Mouse (Mus musculus) midbrain, embryonic 11.5 days (tissue): ENCODE results near the gene Gosr2. TPM values are rescaled to one million over a fixed set of nuclear protein-coding genes. Genes with fewer than 3 reads are reported as not detected.

Experiments used
- ATAC-seq: fragments of 200-750 bp; cut with Nextera tagmentation; 2 replicates; pipeline ENCODE4 v1.8.0; 2017; ENCODE audit warnings: moderate TSS enrichment, moderate library complexity; ENCODE audit not compliant: low FRiP score
- DNase-seq: peaks from one replicate; pipeline ENCODE4 v3.0.0; 2015; ENCODE audit warnings: low spot score; ENCODE audit errors: missing footprints
- H3K27ac ChIP-seq: fragments of 300-500 bp; sonication (generic); 2 replicates; pipeline ENCODE4 v1.5.1; 2014; ENCODE audit warnings: low read depth, low read length
- H3K27me3 ChIP-seq: fragments of 300-500 bp; sonication (generic); 2 replicates; pipeline ENCODE4 v1.6.1; 2014; ENCODE audit warnings: mild to moderate bottlenecking, low read length, moderate library complexity, mixed read lengths; ENCODE audit not compliant: control insufficient read depth, insufficient read depth
- H3K36me3 ChIP-seq: fragments of 300-500 bp; sonication (generic); 2 replicates; pipeline ENCODE4 v1.6.1; 2014; ENCODE audit warnings: mild to moderate bottlenecking, low read length, moderate library complexity, mixed read lengths; ENCODE audit not compliant: control insufficient read depth, insufficient read depth
- H3K4me1 ChIP-seq: fragments of 300-500 bp; sonication (generic); 2 replicates; pipeline ENCODE4 v1.6.1; 2014; ENCODE audit warnings: low read length; ENCODE audit not compliant: control insufficient read depth, insufficient read depth
- H3K4me2 ChIP-seq: fragments of 300-500 bp; sonication (generic); 2 replicates; pipeline ENCODE4 v1.6.1; 2014; ENCODE audit warnings: mild to moderate bottlenecking, moderate library complexity
- H3K4me3 ChIP-seq: fragments of 300-500 bp; sonication (generic); 2 replicates; pipeline ENCODE4 v1.5.1; 2014; ENCODE audit warnings: low read depth, low read length
- H3K9ac ChIP-seq: fragments of 300-500 bp; sonication (generic); 2 replicates; pipeline ENCODE4 v1.6.1; 2014; ENCODE audit warnings: low read length
- H3K9me3 ChIP-seq: fragments of 300-500 bp; sonication (generic); 2 replicates; pipeline ENCODE4 v1.6.1; 2016; ENCODE audit warnings: low read length; ENCODE audit not compliant: control insufficient read depth
- WGBS: fragments of 180-500 bp; shearing (Covaris S2); extraction: QIAGEN DNeasy Blood & Tissue Kit; methylation state at CpG from one replicate; pipeline ENCODE4 v1.1.7; 2014; 5-methylcytosine and 5-hydroxymethylcytosine counted together
- polyA plus RNA-seq: library from polyadenylated mRNA; unstranded; fragments of >200 nt; fragmentation: Nextera tagmentation; extraction: Ambion mirVana; gene quantifications from 2 replicates; pipeline ENCODE4 v1.2.1, GENCODE M21; 2014

The Gosr2 gene
- polyA plus RNA-seq, 1 experiment from 2014 or later: 90.9 TPM

GRCm38 (mm10) chr11:103658189-103658588 lies 39.5 kb downstream of the Gosr2 start:
- Histone ChIP-seq H3K4me1 (no peaks in the 10 kb centered on the region), H3K4me3 (no peak overlapping the region), H3K4me2 (no peak overlapping the region), H3K27ac (no peak overlapping the region), H3K9ac (no peak overlapping the region), H3K27me3 (no peaks in the 10 kb centered on the region; the same call in 1 of the 2 replicates), H3K9me3 (no peaks in the 10 kb centered on the region), H3K36me3 (no peaks in the 10 kb centered on the region)
- no peak for ATAC-seq
- WGBS: 87% methylated on average over 7 of the region's 7 CpGs
- DNase-seq: no peak

GRCm38 (mm10) chr11:103656520-103656919 lies 41.2 kb downstream of the Gosr2 start:
- H3K27ac ChIP-seq: no peak overlapping the region
- H3K4me1 ChIP-seq: no peaks in the 10 kb centered on the region
- H3K36me3 ChIP-seq: no peaks in the 10 kb centered on the region
- no peak overlapping the region for H3K9ac ChIP-seq
- H3K9me3 ChIP-seq: no peaks in the 10 kb centered on the region
- ATAC-seq (no peak), DNase-seq (peak; percentile 89)
- H3K4me2 ChIP-seq: no peak overlapping the region
- 5% methylated on average over 3 of the region's 3 CpGs for WGBS
- peaks cover 4% of the 10 kb centered on the region for H3K27me3 ChIP-seq
- no peak overlapping the region for H3K4me3 ChIP-seq

- Histone ChIP-seq H3K27me3 (peaks cover 34% of the 10 kb centered on the region), H3K9me3 (no peaks in the 10 kb centered on the region)
- peak; percentile 77 for DNase-seq
Measured at GRCm38 (mm10) chr11:103653359-103653965, 44.2 kb downstream of the Gosr2 start.

GRCm38 (mm10) chr11:103651426-103651825 lies 46.3 kb downstream of the Gosr2 start:
- H3K4me3 ChIP-seq: no peak overlapping the region
- H3K4me2 ChIP-seq: no peak overlapping the region
- H3K9me3 ChIP-seq: no peaks in the 10 kb centered on the region
- peaks cover 44% of the 10 kb centered on the region for H3K27me3 ChIP-seq
- peaks cover 5% of the 10 kb centered on the region for H3K4me1 ChIP-seq
- H3K36me3 ChIP-seq: no peaks in the 10 kb centered on the region
- 80% methylated on average over 6 of the region's 6 CpGs for WGBS
- no peak overlapping the region for H3K9ac ChIP-seq
- DNase-seq (peak; percentile 64), ATAC-seq (no peak)
- H3K27ac ChIP-seq: no peak overlapping the region

More at GRCm38 (mm10) chr11:103653359-103653965, 44.2 kb downstream of the Gosr2 start:
- 74% methylated on average over 10 of the region's 10 CpGs for WGBS
- no peak overlapping the region for H3K9ac ChIP-seq
- H3K27ac ChIP-seq: no peak overlapping the region
- H3K36me3 ChIP-seq: no peaks in the 10 kb centered on the region
- H3K4me1 ChIP-seq: peaks cover 5% of the 10 kb centered on the region
- H3K4me2 ChIP-seq: no peak overlapping the region
- ATAC-seq: no peak
- no peak overlapping the region for H3K4me3 ChIP-seq

- WGBS: 1% methylated on average over 37 of the region's 37 CpGs
- no peak overlapping the region for H3K27ac ChIP-seq
- peak; percentile 88 for DNase-seq
- no peak overlapping the region for H3K9ac ChIP-seq
- H3K36me3 ChIP-seq: no peaks in the 10 kb centered on the region
- ATAC-seq: no peak
- peak overlapping the region; percentile 28 for H3K4me3 ChIP-seq
- peaks cover 5% of the 10 kb centered on the region for H3K4me1 ChIP-seq
- H3K27me3 ChIP-seq: peaks cover 44% of the 10 kb centered on the region
- H3K9me3 ChIP-seq: no peaks in the 10 kb centered on the region
- H3K4me2 ChIP-seq: peak overlapping the region; percentile 44
Measured at GRCm38 (mm10) chr11:103649983-103650493, 47.7 kb downstream of the Gosr2 start.

DNA sequence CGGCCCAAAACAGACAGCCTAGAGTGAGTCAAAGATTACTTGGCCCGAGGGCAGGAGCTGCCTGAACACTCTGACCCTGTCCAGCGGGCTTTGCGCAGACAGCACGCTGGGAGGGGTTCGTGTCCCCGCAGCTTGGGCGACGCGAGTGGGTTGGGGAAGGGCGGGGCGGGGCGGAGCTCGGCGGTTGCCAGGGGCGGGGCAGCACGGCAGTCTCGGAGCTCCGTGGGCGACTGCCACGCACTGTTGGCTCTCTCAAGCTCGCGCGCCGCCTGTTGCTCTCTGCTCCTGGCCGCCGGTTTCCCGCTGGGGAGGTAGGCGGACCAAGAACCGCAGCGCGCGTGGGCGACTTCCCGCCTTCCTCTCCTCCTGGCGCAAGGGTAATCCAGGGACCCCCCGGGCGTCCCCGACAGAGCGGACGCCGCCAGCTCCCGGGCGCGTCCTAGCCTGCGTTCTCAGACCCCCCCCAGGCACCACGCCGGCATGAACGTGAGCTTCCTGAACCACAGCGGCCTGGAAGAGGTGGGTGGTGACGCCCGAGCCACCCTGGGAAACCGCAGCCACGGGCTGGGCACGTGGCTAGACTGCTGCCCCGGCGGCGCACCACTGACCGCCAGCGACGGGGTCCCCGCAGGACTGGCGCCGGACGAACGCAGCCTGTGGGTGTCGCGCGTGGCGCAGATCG lies 48.3 kb downstream of the Gosr2 start, which contains the start of gene Rprml:
TSS of gene Rprml (plus strand) at position 270 of the 682 bp plus-strand sequence.
- H3K9ac ChIP-seq: no peak within 1 kb of the TSS
- no peak within 1 kb of the TSS for H3K27ac ChIP-seq
- under 1% methylated on average over 58 of the region's 71 CpGs for WGBS
- H3K4me3 ChIP-seq: peak within 1 kb of the TSS; percentile 28
- H3K9me3 ChIP-seq: no peaks in the 10 kb centered on the region
- no peaks in the 10 kb centered on the region for H3K36me3 ChIP-seq
- no peak for ATAC-seq
- peak; percentile 87 for DNase-seq
- peaks cover 5% of the 10 kb centered on the region for H3K4me1 ChIP-seq
- peak within 1 kb of the TSS; percentile 44 for H3K4me2 ChIP-seq
- peaks cover 44% of the 10 kb centered on the region for H3K27me3 ChIP-seq

DNA sequence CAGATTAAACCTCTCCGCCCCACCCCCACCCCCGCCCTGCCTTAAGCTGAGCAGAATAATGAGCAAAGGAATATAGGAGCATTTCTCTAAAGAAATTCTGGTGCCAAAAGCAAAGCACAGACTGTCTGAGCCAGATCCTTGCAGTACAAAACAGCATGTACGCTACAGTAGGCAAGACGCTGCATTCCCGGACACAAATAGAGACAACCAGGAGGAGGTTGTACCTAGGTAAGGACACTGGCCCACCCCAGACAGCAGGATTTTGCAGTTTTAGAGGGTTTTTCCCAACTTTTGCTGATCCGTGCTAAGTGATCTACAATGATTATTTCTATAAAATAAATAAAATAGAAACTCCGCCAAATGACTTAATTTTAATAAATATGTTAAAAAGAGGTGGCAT lies 49.0 kb downstream of the Gosr2 start:
- ATAC-seq: no peak
- peaks cover 5% of the 10 kb centered on the region for H3K4me1 ChIP-seq
- H3K4me3 ChIP-seq: no peak overlapping the region
- H3K27me3 ChIP-seq: peaks cover 44% of the 10 kb centered on the region
- H3K9ac ChIP-seq: no peak overlapping the region
- no peaks in the 10 kb centered on the region for H3K9me3 ChIP-seq
- DNase-seq: peak; percentile 67
- no peaks in the 10 kb centered on the region for H3K36me3 ChIP-seq
- WGBS: 25% methylated on average over 7 of the region's 7 CpGs
- H3K27ac ChIP-seq: no peak overlapping the region
- no peak overlapping the region for H3K4me2 ChIP-seq

DNA sequence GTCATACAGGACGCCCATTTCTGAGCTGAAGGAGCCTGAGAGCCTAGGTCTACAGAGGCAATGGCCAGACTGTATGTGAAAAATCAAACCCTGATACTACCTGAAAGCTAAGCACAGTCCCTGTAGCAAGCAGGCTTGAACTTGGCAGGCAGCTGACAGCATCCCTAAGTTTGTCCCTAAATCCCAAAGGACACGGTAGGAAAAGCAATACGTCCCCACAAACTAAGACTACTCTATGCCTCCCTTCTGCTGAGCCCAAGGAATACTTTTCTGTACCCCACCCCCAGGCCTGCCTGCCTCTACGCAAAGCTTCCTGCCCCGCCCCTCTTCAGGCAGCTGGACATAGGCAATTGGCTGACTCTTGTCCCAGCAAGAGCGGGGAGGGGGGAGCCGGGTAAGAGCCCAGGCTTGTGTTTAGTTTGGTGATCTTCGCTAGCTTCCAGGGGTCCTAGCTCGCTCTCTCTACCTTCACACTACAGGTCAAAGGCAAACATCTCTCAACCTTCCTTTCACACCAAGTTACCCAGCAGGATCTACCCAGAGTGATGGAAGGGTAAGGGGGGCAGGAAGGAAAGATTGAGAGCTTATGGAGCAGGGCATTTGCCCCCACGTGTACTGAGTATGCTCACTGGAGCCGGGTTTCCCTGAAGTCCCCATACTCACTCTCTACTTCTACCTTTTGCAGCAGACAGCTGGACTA lies 49.6 kb downstream of the Gosr2 start:
- H3K27ac ChIP-seq: no peak overlapping the region
- H3K4me1 ChIP-seq: peaks cover 5% of the 10 kb centered on the region
- DNase-seq: peak; percentile 81
- no peak overlapping the region for H3K4me3 ChIP-seq
- no peaks in the 10 kb centered on the region for H3K9me3 ChIP-seq
- no peak for ATAC-seq
- no peaks in the 10 kb centered on the region for H3K36me3 ChIP-seq
- WGBS: 8% methylated on average over 11 of the region's 11 CpGs
- peaks cover 44% of the 10 kb centered on the region for H3K27me3 ChIP-seq
- H3K4me2 ChIP-seq: no peak overlapping the region
- H3K9ac ChIP-seq: no peak overlapping the region

- H3K9ac ChIP-seq: no peak overlapping the region
- H3K4me1 ChIP-seq: peaks cover 5% of the 10 kb centered on the region
- WGBS: 82% methylated on average over 6 of the region's 6 CpGs
- ATAC-seq (no peak), DNase-seq (peak; percentile 35)
- H3K27ac ChIP-seq: no peak overlapping the region
- H3K36me3 ChIP-seq: no peaks in the 10 kb centered on the region
- peaks cover 38% of the 10 kb centered on the region for H3K27me3 ChIP-seq
- H3K9me3 ChIP-seq: no peaks in the 10 kb centered on the region
- no peak overlapping the region for H3K4me2 ChIP-seq
- no peak overlapping the region for H3K4me3 ChIP-seq
Measured at GRCm38 (mm10) chr11:103646301-103646700, 51.4 kb downstream of the Gosr2 start.
